Mouse (Mus musculus): ENCODE measurements at regions not wholly inside any gene's neighbourhood (a gene's known extent, or its start where the extent isn't known, plus 50 kb on each side); places are given as distances from the start of the nearest gene placed in this dataset.

DNA sequence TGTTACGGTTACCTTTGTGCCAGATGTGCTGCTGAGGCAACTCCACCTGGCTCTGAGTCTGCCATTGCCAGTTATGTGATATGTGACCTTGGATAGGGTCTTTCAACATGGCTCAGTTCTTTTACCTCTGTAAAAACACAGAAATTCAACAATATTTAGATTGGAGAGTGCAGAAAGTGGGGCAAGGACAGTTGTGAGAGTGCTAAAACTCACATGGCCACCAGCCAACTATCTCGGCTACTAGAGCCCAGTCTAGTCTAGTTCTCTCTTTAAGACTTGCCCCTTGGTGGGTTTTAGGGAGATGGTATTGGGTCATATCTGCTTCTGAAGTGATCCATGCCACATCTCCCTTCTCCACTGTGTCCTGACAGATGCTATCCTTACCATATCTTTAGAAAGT is 233.0 kb downstream of the Phf14 start:
- DNase-seq (no peak), ATAC-seq (no peak)
- no peaks in the 10 kb centered on the region for H3K4me1 ChIP-seq (ENCODE audit: insufficient read depth)
- no peak overlapping the region for H3K4me2 ChIP-seq (ENCODE audit: low read depth)
- no peak overlapping the region for H3K27ac ChIP-seq (ENCODE audit: low read depth, low read length)
- no peak overlapping the region for H3K9ac ChIP-seq
- no peaks in the 10 kb centered on the region for H3K36me3 ChIP-seq (ENCODE audit: insufficient read depth)
- no peaks in the 10 kb centered on the region for H3K9me3 ChIP-seq (ENCODE audit: low read length)
- no peak for TF ChIP-seq CTCF (IDR thresholded peaks at IDR 0.05; ENCODE audit: low read depth)
- 77% methylated on average over 2 of the region's 2 CpGs for WGBS
- no peak overlapping the region for H3K4me3 ChIP-seq (ENCODE audit: low read depth, low read length)
- no peaks in the 10 kb centered on the region for H3K27me3 ChIP-seq (ENCODE audit: insufficient read depth, low read length)

DNA sequence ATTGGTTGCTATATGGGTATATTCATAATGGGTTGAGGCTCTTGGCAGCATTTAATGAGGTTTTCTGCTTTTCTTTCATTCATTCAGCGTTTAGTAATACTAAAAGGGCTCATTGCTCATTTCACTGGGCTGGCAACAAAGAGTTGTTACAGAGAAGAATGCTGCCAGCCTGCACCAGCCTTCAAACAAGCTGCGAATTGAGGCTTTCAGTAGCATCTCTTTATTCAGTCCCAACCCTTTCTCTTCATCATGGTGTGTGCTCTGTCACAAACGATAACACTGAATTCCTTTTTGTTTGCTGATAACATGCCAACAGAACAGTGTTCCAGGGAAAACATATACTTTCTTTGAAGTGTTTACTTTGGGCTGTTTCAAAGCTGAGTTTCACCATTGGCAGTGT is 237.6 kb downstream of the Phf14 start:
- H3K4me3 ChIP-seq (ENCODE audit: low read depth, low read length): no peak overlapping the region
- H3K9me3 ChIP-seq (ENCODE audit: low read length): no peaks in the 10 kb centered on the region
- no peak overlapping the region for H3K27ac ChIP-seq (ENCODE audit: low read depth, low read length)
- H3K9ac ChIP-seq: no peak overlapping the region
- H3K27me3 ChIP-seq (ENCODE audit: insufficient read depth, low read length): no peaks in the 10 kb centered on the region
- no peak for TF ChIP-seq CTCF (IDR thresholded peaks at IDR 0.05; ENCODE audit: low read depth)
- DNase-seq (peak; percentile 71), ATAC-seq (peak; percentile 92)
- H3K36me3 ChIP-seq (ENCODE audit: insufficient read depth): no peaks in the 10 kb centered on the region
- 19% methylated on average over 3 of the region's 3 CpGs for WGBS
- H3K4me1 ChIP-seq (ENCODE audit: insufficient read depth): no peaks in the 10 kb centered on the region
- no peak overlapping the region for H3K4me2 ChIP-seq (ENCODE audit: low read depth)

DNA sequence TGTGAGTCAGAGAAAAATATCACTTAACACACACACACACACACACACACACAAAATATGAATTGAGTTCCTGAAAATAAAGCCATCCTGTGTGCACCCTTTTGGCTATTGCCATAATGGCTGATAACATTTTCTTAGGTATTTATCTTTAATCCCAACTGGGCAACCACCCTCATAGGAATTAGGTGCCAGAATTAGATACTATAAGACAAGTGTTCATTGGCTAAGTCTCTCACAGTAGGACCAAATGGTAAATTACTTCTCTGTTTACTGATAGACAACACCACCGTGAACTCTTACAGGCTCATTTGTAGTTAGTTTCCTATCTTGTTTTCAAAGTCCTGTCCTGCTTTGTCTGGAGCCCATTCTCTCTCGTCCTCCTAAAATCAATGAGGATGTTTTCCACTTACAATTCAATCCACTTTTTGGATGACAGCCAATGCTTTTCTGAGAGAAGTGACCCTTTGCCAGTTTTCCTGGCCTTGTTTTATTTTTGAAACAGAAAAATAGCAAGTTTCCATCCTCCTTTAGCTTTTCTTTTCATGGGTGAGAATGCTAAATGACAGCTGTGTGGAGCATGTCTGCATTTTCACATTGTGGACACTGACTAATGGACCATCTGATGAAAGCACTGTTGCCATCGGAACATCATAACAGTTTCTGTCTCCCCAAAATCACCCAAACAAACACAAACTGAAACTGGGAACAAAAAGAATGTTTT is 243.2 kb downstream of the Phf14 start:
- Histone ChIP-seq H3K4me3 (ENCODE audit: low read depth, low read length) (no peak overlapping the region), H3K4me2 (ENCODE audit: low read depth) (no peak overlapping the region), H3K27me3 (ENCODE audit: insufficient read depth, low read length) (no peaks in the 10 kb centered on the region), H3K4me1 (ENCODE audit: insufficient read depth) (no peaks in the 10 kb centered on the region), H3K9me3 (ENCODE audit: low read length) (no peaks in the 10 kb centered on the region), H3K9ac (no peak overlapping the region), H3K36me3 (ENCODE audit: insufficient read depth) (no peaks in the 10 kb centered on the region), H3K27ac (ENCODE audit: low read depth, low read length) (no peak overlapping the region)
- no peak for TF ChIP-seq CTCF (IDR thresholded peaks at IDR 0.05; ENCODE audit: low read depth)
- 36% methylated on average over 3 of the region's 3 CpGs for WGBS
- no peak for DNase-seq
- no peak for ATAC-seq

DNA sequence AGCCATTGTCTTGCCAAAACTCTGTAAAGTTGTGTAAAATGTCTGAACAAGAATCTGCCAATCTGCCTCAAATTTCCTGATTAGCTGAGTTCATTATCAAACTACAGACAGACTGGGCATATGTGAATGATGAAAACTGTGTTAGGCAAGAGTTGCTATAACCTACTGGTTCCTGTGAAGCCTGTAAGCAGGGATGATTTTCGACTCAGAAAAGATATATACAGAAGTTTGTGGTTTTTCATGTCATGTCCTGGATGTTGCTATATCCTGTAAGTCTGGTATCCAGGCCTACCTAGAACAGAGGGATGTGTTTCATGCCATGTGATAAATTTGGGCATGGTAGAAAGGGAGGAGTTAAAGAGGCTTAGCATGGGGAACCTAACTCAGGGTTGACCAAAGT is 256.4 kb downstream of the Phf14 start:
- WGBS: 87% methylated on average over 1 of the region's 1 CpGs
- no peak for DNase-seq
- TF ChIP-seq CTCF (IDR thresholded peaks at IDR 0.05; ENCODE audit: low read depth): no peak
- Histone ChIP-seq H3K27ac (ENCODE audit: low read depth, low read length) (no peak overlapping the region), H3K4me2 (ENCODE audit: low read depth) (no peak overlapping the region), H3K36me3 (ENCODE audit: insufficient read depth) (no peaks in the 10 kb centered on the region), H3K4me1 (ENCODE audit: insufficient read depth) (no peaks in the 10 kb centered on the region), H3K4me3 (ENCODE audit: low read depth, low read length) (no peak overlapping the region), H3K9ac (no peak overlapping the region), H3K27me3 (ENCODE audit: insufficient read depth, low read length) (no peaks in the 10 kb centered on the region), H3K9me3 (ENCODE audit: low read length) (no peaks in the 10 kb centered on the region)
- no peak for ATAC-seq

DNA sequence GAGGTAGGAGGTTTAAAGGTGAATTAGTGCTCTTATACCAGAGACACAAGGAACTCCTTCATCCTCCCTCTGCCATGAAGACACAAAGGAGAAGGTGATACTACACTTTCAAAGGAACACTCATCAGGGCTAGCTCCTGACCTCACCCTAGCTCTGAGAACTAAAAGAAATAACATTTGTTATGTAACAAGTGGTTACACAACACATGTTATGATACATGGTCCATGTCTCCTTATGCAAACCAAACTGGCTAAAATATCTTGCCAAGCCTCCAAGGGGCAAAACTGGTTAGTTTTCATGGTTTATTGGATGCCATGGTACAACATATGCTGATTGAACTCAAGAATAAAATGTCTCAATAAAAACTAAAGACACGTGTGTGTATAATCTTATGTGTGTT is 260.9 kb downstream of the Phf14 start:
- H3K4me3 ChIP-seq (ENCODE audit: low read depth, low read length): no peak overlapping the region
- 73% methylated on average over 1 of the region's 1 CpGs for WGBS
- no peak overlapping the region for H3K9ac ChIP-seq
- H3K4me1 ChIP-seq (ENCODE audit: insufficient read depth): no peaks in the 10 kb centered on the region
- DNase-seq: no peak
- no peak overlapping the region for H3K4me2 ChIP-seq (ENCODE audit: low read depth)
- H3K27me3 ChIP-seq (ENCODE audit: insufficient read depth, low read length): no peaks in the 10 kb centered on the region
- H3K27ac ChIP-seq (ENCODE audit: low read depth, low read length): no peak overlapping the region
- no peak for ATAC-seq
- H3K9me3 ChIP-seq (ENCODE audit: low read length): no peaks in the 10 kb centered on the region
- H3K36me3 ChIP-seq (ENCODE audit: insufficient read depth): no peaks in the 10 kb centered on the region
- TF ChIP-seq CTCF (IDR thresholded peaks at IDR 0.05; ENCODE audit: low read depth): no peak

DNA sequence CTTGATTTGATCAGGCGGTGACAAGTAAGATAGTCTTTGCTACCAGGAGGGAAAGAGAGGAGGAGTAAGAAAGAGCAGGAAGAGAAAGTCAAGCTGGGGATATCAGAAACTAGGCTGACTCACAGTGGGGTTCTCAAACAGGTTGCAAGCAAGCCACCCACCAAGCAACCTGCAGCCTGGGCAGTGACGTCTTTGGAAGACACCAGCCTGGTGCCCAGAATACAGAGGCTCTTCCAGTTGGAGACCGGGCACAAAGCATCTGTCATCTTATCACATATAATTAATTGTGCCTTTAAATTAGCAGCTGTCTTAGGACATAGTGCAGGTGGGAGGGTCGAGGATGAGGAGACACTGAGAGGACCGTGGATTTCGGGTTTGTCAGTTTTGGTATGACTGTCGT is 261.8 kb downstream of the Phf14 start:
- no peak for TF ChIP-seq CTCF (IDR thresholded peaks at IDR 0.05; ENCODE audit: low read depth)
- Histone ChIP-seq H3K9me3 (ENCODE audit: low read length) (no peaks in the 10 kb centered on the region), H3K4me2 (ENCODE audit: low read depth) (no peak overlapping the region), H3K9ac (no peak overlapping the region), H3K4me1 (ENCODE audit: insufficient read depth) (no peaks in the 10 kb centered on the region), H3K27ac (ENCODE audit: low read depth, low read length) (no peak overlapping the region), H3K4me3 (ENCODE audit: low read depth, low read length) (no peak overlapping the region), H3K36me3 (ENCODE audit: insufficient read depth) (no peaks in the 10 kb centered on the region), H3K27me3 (ENCODE audit: insufficient read depth, low read length) (no peaks in the 10 kb centered on the region)
- WGBS: 66% methylated on average over 7 of the region's 7 CpGs
- ATAC-seq: no peak
- DNase-seq: no peak

DNA sequence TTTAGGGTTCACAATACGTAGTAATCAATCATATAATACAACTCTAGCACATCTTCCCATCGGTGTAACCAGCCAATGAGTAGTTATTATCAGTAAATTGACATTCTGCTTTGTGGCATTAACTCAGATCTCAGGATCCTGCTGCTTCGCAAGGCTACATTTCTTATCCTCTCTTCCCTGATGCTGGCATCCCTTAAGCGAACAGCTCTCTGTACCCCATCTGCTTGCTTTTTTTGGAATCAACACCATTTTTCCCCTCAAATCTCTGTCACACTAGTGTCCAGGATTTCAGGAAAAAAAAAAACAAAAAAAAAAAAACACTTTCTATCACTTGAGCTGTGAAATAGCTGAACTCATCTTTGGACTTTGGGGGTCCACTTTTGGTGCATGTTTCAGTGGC is 263.1 kb downstream of the Phf14 start:
- WGBS: 81% methylated on average over 4 of the region's 4 CpGs
- Histone ChIP-seq H3K4me3 (ENCODE audit: low read depth, low read length) (no peak overlapping the region), H3K36me3 (ENCODE audit: insufficient read depth) (no peaks in the 10 kb centered on the region), H3K4me2 (ENCODE audit: low read depth) (no peak overlapping the region), H3K27ac (ENCODE audit: low read depth, low read length) (no peak overlapping the region), H3K9ac (no peak overlapping the region), H3K4me1 (ENCODE audit: insufficient read depth) (no peaks in the 10 kb centered on the region), H3K9me3 (ENCODE audit: low read length) (no peaks in the 10 kb centered on the region), H3K27me3 (ENCODE audit: insufficient read depth, low read length) (no peaks in the 10 kb centered on the region)
- DNase-seq (no peak), ATAC-seq (peak; percentile 54; the same call in 1 of the 2 replicates)
- no peak for TF ChIP-seq CTCF (IDR thresholded peaks at IDR 0.05; ENCODE audit: low read depth)
